Mouse (Mus musculus): ENCODE results near the gene Ptprn2. TPM values are rescaled to one million over a fixed set of nuclear protein-coding genes. Genes with fewer than 3 reads are reported as not detected.

The Ptprn2 gene
- polyA plus RNA-seq, 1 experiment from 2014 or later: 0.07 TPM

GRCm38 (mm10) chr12:117169670-117170069, 684.1 kb downstream of the Ptprn2 start:
- ATAC-seq (replicated peaks; ENCODE audit: extremely low read depth, insufficient read depth, low FRiP score): no peak

DNA sequence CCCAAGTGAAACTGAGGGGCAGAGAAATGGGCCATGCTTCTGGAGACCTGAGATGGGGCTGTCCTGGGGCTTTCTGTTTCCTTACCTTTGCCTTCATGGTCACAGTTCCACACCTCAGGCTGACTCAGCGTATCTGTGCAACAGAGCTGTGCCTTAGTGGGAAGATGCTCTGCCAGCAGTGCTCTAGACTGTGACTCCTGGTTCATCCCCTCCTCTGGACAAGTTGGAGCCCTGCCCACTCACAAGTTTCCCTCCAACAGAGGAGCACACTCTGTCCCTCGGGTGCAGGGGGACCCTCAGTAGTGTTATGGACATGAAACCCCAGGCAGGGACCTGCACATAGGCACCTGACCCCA, 687.0 kb downstream of the Ptprn2 start:
- H3K4me3 ChIP-seq (ENCODE audit: low read length): no peak overlapping the region
- no peaks in the 10 kb centered on the region for H3K36me3 ChIP-seq (ENCODE audit: control insufficient read depth, insufficient read depth)
- peaks cover 2% of the 10 kb centered on the region; the same call in 1 of the 2 replicates for H3K27me3 ChIP-seq (ENCODE audit: control insufficient read depth, insufficient read depth, low read length)
- H3K4me1 ChIP-seq (ENCODE audit: control insufficient read depth, insufficient read depth, low read length): peaks cover 11% of the 10 kb centered on the region
- H3K9me3 ChIP-seq (replicated peaks; ENCODE audit: control insufficient read depth, low read length): no peaks in the 10 kb centered on the region
- no peak overlapping the region for H3K27ac ChIP-seq (ENCODE audit: low read length)
- no peak overlapping the region for H3K4me2 ChIP-seq (ENCODE audit: low read depth, low read length)
- WGBS: 63% methylated on average over 2 of the region's 2 CpGs
- ATAC-seq (replicated peaks; ENCODE audit: extremely low read depth, insufficient read depth, low FRiP score): no peak
- no peak overlapping the region for H3K9ac ChIP-seq (ENCODE audit: low read length)

More at GRCm38 (mm10) chr12:117169670-117170069, 684.1 kb downstream of the Ptprn2 start:
- Histone ChIP-seq H3K4me2 (ENCODE audit: low read depth, low read length) (no peak overlapping the region), H3K9ac (ENCODE audit: low read length) (no peak overlapping the region), H3K27ac (ENCODE audit: low read length) (no peak overlapping the region), H3K4me1 (ENCODE audit: control insufficient read depth, insufficient read depth, low read length) (peaks cover 11% of the 10 kb centered on the region), H3K9me3 (replicated peaks; ENCODE audit: control insufficient read depth, low read length) (no peaks in the 10 kb centered on the region), H3K36me3 (ENCODE audit: control insufficient read depth, insufficient read depth) (no peaks in the 10 kb centered on the region), H3K4me3 (ENCODE audit: low read length) (no peak overlapping the region), H3K27me3 (ENCODE audit: control insufficient read depth, insufficient read depth, low read length) (peaks cover 5% of the 10 kb centered on the region)
- 19% methylated on average over 5 of the region's 5 CpGs for WGBS

- Histone ChIP-seq H3K27ac (ENCODE audit: low read length) (no peak overlapping the region), H3K4me1 (ENCODE audit: control insufficient read depth, insufficient read depth, low read length) (peaks cover 11% of the 10 kb centered on the region), H3K9ac (ENCODE audit: low read length) (no peak overlapping the region), H3K36me3 (ENCODE audit: control insufficient read depth, insufficient read depth) (no peaks in the 10 kb centered on the region), H3K27me3 (ENCODE audit: control insufficient read depth, insufficient read depth, low read length) (peaks cover 2% of the 10 kb centered on the region; the same call in 1 of the 2 replicates), H3K4me3 (ENCODE audit: low read length) (no peak overlapping the region), H3K4me2 (ENCODE audit: low read depth, low read length) (no peak overlapping the region), H3K9me3 (replicated peaks; ENCODE audit: control insufficient read depth, low read length) (no peaks in the 10 kb centered on the region)
- ATAC-seq (replicated peaks; ENCODE audit: extremely low read depth, insufficient read depth, low FRiP score): no peak; the same call in none of the 2 replicates
- WGBS: 55% methylated on average over 11 of the region's 11 CpGs
These were observed 687.5 kb downstream of the Ptprn2 start for GRCm38 (mm10) chr12:117172885-117173529.

- H3K4me1 ChIP-seq (ENCODE audit: control insufficient read depth, insufficient read depth, low read length): peaks cover 11% of the 10 kb centered on the region
- no peak overlapping the region for H3K9ac ChIP-seq (ENCODE audit: low read length)
- peaks cover 2% of the 10 kb centered on the region; the same call in 1 of the 2 replicates for H3K27me3 ChIP-seq (ENCODE audit: control insufficient read depth, insufficient read depth, low read length)
- H3K4me3 ChIP-seq (ENCODE audit: low read length): no peak overlapping the region
- H3K27ac ChIP-seq (ENCODE audit: low read length): no peak overlapping the region
- 9% methylated on average over 3 of the region's 3 CpGs for WGBS
- H3K9me3 ChIP-seq (replicated peaks; ENCODE audit: control insufficient read depth, low read length): no peaks in the 10 kb centered on the region
- 0 out of 2 replicates have a peak, but pooled peaks have one; percentile 28 for ATAC-seq (replicated peaks; ENCODE audit: extremely low read depth, insufficient read depth, low FRiP score)
- no peak overlapping the region for H3K4me2 ChIP-seq (ENCODE audit: low read depth, low read length)
- H3K36me3 ChIP-seq (ENCODE audit: control insufficient read depth, insufficient read depth): no peaks in the 10 kb centered on the region
These were observed 688.7 kb downstream of the Ptprn2 start for GRCm38 (mm10) chr12:117174189-117174588.

DNA sequence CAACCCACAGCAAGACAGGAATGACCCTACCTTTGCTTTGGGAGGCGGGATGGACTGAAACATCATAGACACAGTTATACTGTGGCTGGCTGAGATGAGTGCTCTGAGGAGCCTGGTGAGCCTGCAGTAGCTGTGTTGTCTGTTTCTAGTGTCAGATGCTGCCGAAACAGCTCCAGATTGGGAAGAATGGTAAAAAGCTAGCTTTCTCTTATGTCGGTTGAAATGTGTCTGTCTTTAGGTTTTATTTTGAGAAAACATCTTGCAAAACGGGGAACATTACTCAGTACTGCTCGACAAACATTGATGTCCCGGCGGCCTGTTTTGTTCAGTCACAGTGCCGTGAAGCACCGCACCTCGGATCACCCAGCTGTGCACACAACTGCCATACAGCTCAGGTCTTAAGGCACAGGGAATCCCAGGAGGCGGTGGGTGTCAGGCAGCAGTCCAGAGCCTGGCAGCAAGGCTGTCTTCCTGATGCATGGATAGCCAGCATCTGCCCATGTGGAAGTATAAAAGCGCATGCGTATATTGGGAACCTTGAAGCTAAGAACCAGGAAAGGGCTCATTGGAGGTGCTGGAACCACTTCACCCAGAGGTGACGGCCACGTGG, 689.7 kb downstream of the Ptprn2 start:
- ATAC-seq (replicated peaks; ENCODE audit: extremely low read depth, insufficient read depth, low FRiP score): no peak
- 91% methylated on average over 15 of the region's 15 CpGs for WGBS

DNA sequence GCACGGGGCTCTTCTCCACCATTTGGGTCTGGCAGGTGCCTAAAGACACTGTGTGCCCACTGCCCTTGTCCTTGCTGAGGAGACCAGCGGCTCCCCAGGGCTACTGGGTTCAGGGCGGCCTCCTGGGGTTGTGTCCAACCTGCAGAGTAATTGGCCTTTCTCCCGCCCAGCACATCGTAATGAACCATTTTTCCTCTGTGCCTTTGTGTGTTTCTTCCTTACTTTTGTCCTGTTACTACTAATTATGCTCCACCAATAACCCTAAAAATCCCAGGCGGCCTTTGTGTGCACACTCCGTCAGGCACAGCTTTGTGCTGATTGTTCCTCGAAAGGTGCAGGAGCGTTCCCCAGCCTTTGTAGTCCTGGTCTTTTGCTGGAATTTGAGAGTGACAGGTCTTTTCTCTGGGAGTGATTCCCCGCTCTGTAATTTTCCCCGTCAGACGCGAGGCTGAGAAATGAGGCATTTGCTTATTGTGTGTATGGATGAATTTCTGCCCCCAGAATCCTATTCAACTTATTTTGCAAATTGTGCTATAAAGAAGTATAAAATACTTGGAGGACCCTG, 690.8 kb downstream of the Ptprn2 start:
- WGBS: 88% methylated on average over 13 of the region's 13 CpGs
- ATAC-seq (replicated peaks; ENCODE audit: extremely low read depth, insufficient read depth, low FRiP score): no peak

More for the DNA sequence above, 689.7 kb downstream of the Ptprn2 start:
- Histone ChIP-seq H3K9me3 (replicated peaks; ENCODE audit: control insufficient read depth, low read length) (no peaks in the 10 kb centered on the region), H3K9ac (ENCODE audit: low read length) (no peak overlapping the region), H3K4me3 (ENCODE audit: low read length) (no peak overlapping the region), H3K4me2 (ENCODE audit: low read depth, low read length) (no peak overlapping the region), H3K27ac (ENCODE audit: low read length) (no peak overlapping the region), H3K27me3 (ENCODE audit: control insufficient read depth, insufficient read depth, low read length) (peaks cover 2% of the 10 kb centered on the region; the same call in 1 of the 2 replicates), H3K36me3 (ENCODE audit: control insufficient read depth, insufficient read depth) (no peaks in the 10 kb centered on the region), H3K4me1 (ENCODE audit: control insufficient read depth, insufficient read depth, low read length) (peaks cover 9% of the 10 kb centered on the region)

GRCm38 (mm10) chr12:117187167-117187566, 701.6 kb downstream of the Ptprn2 start:
- Histone ChIP-seq H3K9ac (ENCODE audit: low read length) (no peak overlapping the region), H3K36me3 (ENCODE audit: control insufficient read depth, insufficient read depth) (no peaks in the 10 kb centered on the region), H3K4me3 (ENCODE audit: low read length) (no peak overlapping the region), H3K27ac (ENCODE audit: low read length) (no peak overlapping the region), H3K4me2 (ENCODE audit: low read depth, low read length) (no peak overlapping the region), H3K4me1 (ENCODE audit: control insufficient read depth, insufficient read depth, low read length) (no peaks in the 10 kb centered on the region), H3K9me3 (replicated peaks; ENCODE audit: control insufficient read depth, low read length) (no peaks in the 10 kb centered on the region), H3K27me3 (ENCODE audit: control insufficient read depth, insufficient read depth, low read length) (no peaks in the 10 kb centered on the region)
- no peak for ATAC-seq (replicated peaks; ENCODE audit: extremely low read depth, insufficient read depth, low FRiP score)
- WGBS: 86% methylated on average over 3 of the region's 3 CpGs

More for the DNA sequence above, 690.8 kb downstream of the Ptprn2 start:
- no peaks in the 10 kb centered on the region for H3K36me3 ChIP-seq (ENCODE audit: control insufficient read depth, insufficient read depth)
- peaks cover 2% of the 10 kb centered on the region; the same call in 1 of the 2 replicates for H3K27me3 ChIP-seq (ENCODE audit: control insufficient read depth, insufficient read depth, low read length)
- no peak overlapping the region for H3K27ac ChIP-seq (ENCODE audit: low read length)
- no peak overlapping the region for H3K9ac ChIP-seq (ENCODE audit: low read length)
- no peaks in the 10 kb centered on the region for H3K9me3 ChIP-seq (replicated peaks; ENCODE audit: control insufficient read depth, low read length)
- no peak overlapping the region for H3K4me2 ChIP-seq (ENCODE audit: low read depth, low read length)
- H3K4me3 ChIP-seq (ENCODE audit: low read length): no peak overlapping the region
- peaks cover 9% of the 10 kb centered on the region for H3K4me1 ChIP-seq (ENCODE audit: control insufficient read depth, insufficient read depth, low read length)

DNA sequence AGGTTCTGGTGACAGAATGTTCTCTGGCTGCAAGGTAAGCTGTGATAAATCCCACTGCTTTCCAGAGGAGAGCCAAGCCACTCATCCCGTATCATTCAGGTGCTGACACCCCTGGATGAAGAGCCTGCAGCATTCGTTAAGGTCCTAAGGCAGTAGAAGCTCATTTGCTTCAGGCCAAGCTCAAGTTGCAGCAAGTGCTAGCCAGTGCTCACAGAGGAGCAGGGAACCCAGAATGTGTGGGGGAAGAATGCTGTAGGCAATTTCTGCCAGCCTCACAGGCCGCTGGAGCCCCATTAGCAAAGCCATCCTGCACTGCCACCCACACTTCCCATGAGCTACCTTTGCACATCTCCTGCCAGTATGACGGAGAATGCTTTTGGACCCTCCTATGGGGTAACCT, 706.5 kb downstream of the Ptprn2 start:
- H3K27ac ChIP-seq (ENCODE audit: low read length): no peak overlapping the region
- H3K4me3 ChIP-seq (ENCODE audit: low read length): no peak overlapping the region
- no peak overlapping the region for H3K9ac ChIP-seq (ENCODE audit: low read length)
- H3K4me1 ChIP-seq (ENCODE audit: control insufficient read depth, insufficient read depth, low read length): no peaks in the 10 kb centered on the region
- no peaks in the 10 kb centered on the region for H3K9me3 ChIP-seq (replicated peaks; ENCODE audit: control insufficient read depth, low read length)
- no peaks in the 10 kb centered on the region for H3K36me3 ChIP-seq (ENCODE audit: control insufficient read depth, insufficient read depth)
- WGBS: 62% methylated on average over 4 of the region's 4 CpGs
- H3K4me2 ChIP-seq (ENCODE audit: low read depth, low read length): no peak overlapping the region
- H3K27me3 ChIP-seq (ENCODE audit: control insufficient read depth, insufficient read depth, low read length): no peaks in the 10 kb centered on the region
- no peak for ATAC-seq (replicated peaks; ENCODE audit: extremely low read depth, insufficient read depth, low FRiP score)

Measured in heart, embryonic 16.5 days (tissue).